Mouse (Mus musculus) neural tube, embryonic 14.5 days (tissue): ENCODE measurements around the gene Vat1. TPM values are rescaled to one million over a fixed set of nuclear protein-coding genes. Genes with fewer than 3 reads are reported as not detected.
"Not testable (repeated sequence)": the region's sequence is repeated elsewhere in the genome, so short reads cannot be mapped to it uniquely, and the experiment has no call there.

Source experiments
- ATAC-seq: fragments of 200-750 bp; cut with Nextera tagmentation; 2 replicates; pipeline ENCODE4 v1.8.0; 2017; ENCODE audit warnings: low read depth, mild to moderate bottlenecking, moderate TSS enrichment, moderate library complexity
- H3K27ac ChIP-seq: fragments of 300-500 bp; sonication (generic); 2 replicates; pipeline ENCODE4 v1.5.1; 2014; ENCODE audit warnings: low read depth, mild to moderate bottlenecking, control low read depth, low read length, moderate library complexity, mixed read lengths
- H3K27me3 ChIP-seq: fragments of 300-500 bp; sonication (generic); 2 replicates; pipeline ENCODE4 v1.6.1; 2014; ENCODE audit warnings: low read length; ENCODE audit not compliant: control insufficient read depth, insufficient read depth
- H3K36me3 ChIP-seq: fragments of 300-500 bp; sonication (generic); 2 replicates; pipeline ENCODE4 v1.6.1; 2014; ENCODE audit warnings: low read length, mixed read lengths; ENCODE audit not compliant: control insufficient read depth, insufficient read depth
- H3K4me1 ChIP-seq: fragments of 300-500 bp; sonication (generic); 2 replicates; pipeline ENCODE4 v1.6.1; 2014; ENCODE audit warnings: low read length; ENCODE audit not compliant: control insufficient read depth, insufficient read depth
- H3K4me2 ChIP-seq: fragments of 300-500 bp; sonication (generic); 2 replicates; pipeline ENCODE4 v1.6.1; 2014; ENCODE audit warnings: mild to moderate bottlenecking, low read depth, low read length, control low read depth
- H3K4me3 ChIP-seq: fragments of 300-500 bp; sonication (generic); 2 replicates; pipeline ENCODE4 v1.5.1; 2014; ENCODE audit warnings: low read depth, low read length, control low read depth, mixed read lengths
- H3K9ac ChIP-seq: fragments of 300-500 bp; sonication (generic); replicated peaks from 2 replicates; pipeline ENCODE4 v1.6.1; 2014; ENCODE audit warnings: low read depth, mild to moderate bottlenecking, control low read depth, low read length, mixed read lengths
- H3K9me3 ChIP-seq: fragments of 300-500 bp; sonication (generic); 2 replicates; pipeline ENCODE4 v1.6.1; 2016; ENCODE audit warnings: low read length; ENCODE audit not compliant: control insufficient read depth
- WGBS: fragments of 180-500 bp; shearing (Covaris S2); extraction: QIAGEN DNeasy Blood & Tissue Kit; methylation state at CpG from one replicate; pipeline ENCODE4 v1.1.7; 2014; 5-methylcytosine and 5-hydroxymethylcytosine counted together
- polyA plus RNA-seq: library from polyadenylated mRNA; unstranded; fragments of >200 nt; fragmentation: Nextera tagmentation; extraction: Ambion mirVana; gene quantifications from 2 replicates; pipeline ENCODE4 v1.2.1, GENCODE M21; 2014

The Vat1 gene
- polyA plus RNA-seq, 1 experiment from 2014 or later: 90.8 TPM

- H3K4me1 ChIP-seq: peaks cover 14% of the 10 kb centered on the region
- H3K9ac ChIP-seq, ATAC-seq, H3K27me3 ChIP-seq, H3K27ac ChIP-seq, H3K9me3 ChIP-seq: not testable (repeated sequence)
- peaks cover 18% of the 10 kb centered on the region for H3K36me3 ChIP-seq
- H3K4me2 ChIP-seq: peak overlapping the region; percentile 34
- 38% methylated on average over 14 of the region's 15 CpGs for WGBS
- H3K4me3 ChIP-seq: peak overlapping the region; percentile 10; the same call in 1 of the 2 replicates
Measured at GRCm38 (mm10) chr11:101441450-101442126, 24.4 kb downstream of the Vat1 start.

GRCm38 (mm10) chr11:101438006-101438405 lies 28.0 kb downstream of the Vat1 start:
- H3K9ac ChIP-seq, H3K4me1 ChIP-seq, H3K27me3 ChIP-seq, H3K27ac ChIP-seq, H3K4me3 ChIP-seq, ATAC-seq, H3K9me3 ChIP-seq, H3K4me2 ChIP-seq: not testable (repeated sequence)
- peaks cover 19% of the 10 kb centered on the region for H3K36me3 ChIP-seq
- 57% methylated on average over 3 of the region's 3 CpGs for WGBS

GRCm38 (mm10) chr11:101436916-101437315 lies 29.1 kb downstream of the Vat1 start:
- no peak overlapping the region for H3K4me3 ChIP-seq
- no peak overlapping the region for H3K4me2 ChIP-seq
- 44% methylated on average over 4 of the region's 4 CpGs for WGBS
- ATAC-seq: no peak
- H3K9me3 ChIP-seq: no peaks in the 10 kb centered on the region
- H3K36me3 ChIP-seq: peaks cover 25% of the 10 kb centered on the region
- no peaks in the 10 kb centered on the region for H3K4me1 ChIP-seq
- no peaks in the 10 kb centered on the region for H3K27me3 ChIP-seq
- no peak overlapping the region for H3K9ac ChIP-seq
- H3K27ac ChIP-seq: no peak overlapping the region

GRCm38 (mm10) chr11:101435831-101436230 lies 30.2 kb downstream of the Vat1 start:
- no peak overlapping the region for H3K4me3 ChIP-seq
- 90% methylated on average over 4 of the region's 4 CpGs for WGBS
- H3K9me3 ChIP-seq: no peaks in the 10 kb centered on the region
- peaks cover 34% of the 10 kb centered on the region for H3K36me3 ChIP-seq
- H3K4me1 ChIP-seq: no peaks in the 10 kb centered on the region
- H3K27ac ChIP-seq: no peak overlapping the region
- no peaks in the 10 kb centered on the region for H3K27me3 ChIP-seq
- no peak overlapping the region for H3K9ac ChIP-seq
- no peak for ATAC-seq
- no peak overlapping the region for H3K4me2 ChIP-seq

GRCm38 (mm10) chr11:101433396-101433795 lies 32.6 kb downstream of the Vat1 start:
- Histone ChIP-seq H3K27ac (no peak overlapping the region), H3K27me3 (no peaks in the 10 kb centered on the region), H3K9me3 (no peaks in the 10 kb centered on the region), H3K9ac (no peak overlapping the region), H3K36me3 (peaks cover 45% of the 10 kb centered on the region), H3K4me1 (no peaks in the 10 kb centered on the region), H3K4me2 (no peak overlapping the region), H3K4me3 (no peak overlapping the region)
- no peak for ATAC-seq
- 90% methylated on average over 13 of the region's 13 CpGs for WGBS

- H3K27me3 ChIP-seq: no peaks in the 10 kb centered on the region
- peaks cover 45% of the 10 kb centered on the region for H3K36me3 ChIP-seq
- H3K27ac ChIP-seq: no peak overlapping the region
- ATAC-seq: no peak
- H3K4me3 ChIP-seq: no peak overlapping the region
- 92% methylated on average over 9 of the region's 9 CpGs for WGBS
- peaks cover 9% of the 10 kb centered on the region; the same call in 1 of the 2 replicates for H3K4me1 ChIP-seq
- no peaks in the 10 kb centered on the region for H3K9me3 ChIP-seq
- no peak overlapping the region for H3K4me2 ChIP-seq
- H3K9ac ChIP-seq: no peak overlapping the region
Measured at GRCm38 (mm10) chr11:101431327-101431726, 34.7 kb downstream of the Vat1 start.

- peak overlapping the region; percentile 71; the same call in 1 of the 2 replicates for H3K9ac ChIP-seq
- no peak overlapping the region for H3K27ac ChIP-seq
- peaks cover 22% of the 10 kb centered on the region; the same call in 1 of the 2 replicates for H3K4me1 ChIP-seq
- 67% methylated on average over 8 of the region's 8 CpGs for WGBS
- peak overlapping the region; percentile 87 for H3K4me3 ChIP-seq
- peak overlapping the region; percentile 82 for H3K4me2 ChIP-seq
- H3K9me3 ChIP-seq: no peaks in the 10 kb centered on the region
- no peak for ATAC-seq
- peaks cover 13% of the 10 kb centered on the region; the same call in 1 of the 2 replicates for H3K36me3 ChIP-seq
- no peaks in the 10 kb centered on the region for H3K27me3 ChIP-seq
Measured at GRCm38 (mm10) chr11:101426165-101426564, 39.9 kb downstream of the Vat1 start.

GRCm38 (mm10) chr11:101424925-101425813 lies 40.9 kb downstream of the Vat1 start, which contains the start of the genes Rundc1 and Ptges3l:
Rundc1 (plus strand) TSS chr11:101425085.
Ptges3l (minus strand) TSS chr11:101425333.
- under 1% methylated on average over 78 of the region's 81 CpGs for WGBS
- no peaks in the 10 kb centered on the region for H3K27me3 ChIP-seq
- H3K27ac ChIP-seq: peak within 1 kb of the TSS; percentile 81
- H3K9ac ChIP-seq: peak within 1 kb of the TSS; percentile 71
- peaks cover 7% of the 10 kb centered on the region; the same call in 1 of the 2 replicates for H3K36me3 ChIP-seq
- H3K9me3 ChIP-seq: no peaks in the 10 kb centered on the region
- ATAC-seq: peak; percentile 94
- H3K4me3 ChIP-seq: peak within 1 kb of the TSS; percentile 87
- peaks cover 22% of the 10 kb centered on the region; the same call in 1 of the 2 replicates for H3K4me1 ChIP-seq
- peak within 1 kb of the TSS; percentile 82 for H3K4me2 ChIP-seq
